Mouse (Mus musculus) adrenal gland, postnatal 25 days (tissue): Measurements from ENCODE around the gene Prr14. TPM values are rescaled to one million over a fixed set of nuclear protein-coding genes. Genes with fewer than 3 reads are reported as not detected.

Experiments used
- DNase-seq: peaks from one replicate; pipeline ENCODE4 v3.0.0; 2021; ENCODE audit warnings: mixed read lengths
- microRNA-seq, 2 experiments: library from miRNA; unstranded; fragments of <30 nt; microRNA quantifications; one replicate each; pipeline ENCODE4 v1.2.0; 2021
- total RNA-seq: library from RNA; stranded (reverse); gene quantifications from 2 replicates; pipeline ENCODE4 v1.2.3, GENCODE M21; 2021

Gene Prr14
- total RNA-seq, 1 experiment from 2014 or later: 62.4 TPM

DNA sequence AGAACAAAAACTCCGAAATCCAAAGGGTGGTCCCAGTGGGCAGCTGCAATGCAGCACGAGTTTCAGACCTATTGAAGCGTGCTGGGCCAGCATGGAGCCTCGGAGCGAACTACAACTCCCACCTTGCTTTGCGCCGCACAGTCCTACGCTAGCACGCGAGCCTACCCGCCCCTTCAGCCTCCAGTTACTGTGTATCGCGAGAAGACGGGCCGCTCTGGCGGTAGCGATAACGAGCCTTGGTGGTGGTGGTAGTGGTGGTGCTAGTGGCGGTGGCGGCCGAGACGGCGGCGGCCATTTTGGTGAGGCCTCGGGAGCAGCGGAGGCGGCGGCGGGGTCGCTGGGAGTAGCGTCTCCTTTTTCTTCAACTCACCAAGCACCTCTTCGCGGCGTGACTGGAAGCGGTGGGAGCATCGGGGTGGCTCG, 52.4 kb downstream of the Prr14 start, which contains the start of gene Srcap:
Srcap (plus strand) TSS at position 176 of the 423 bp plus-strand sequence.
- peak; percentile 93 for DNase-seq

DNA sequence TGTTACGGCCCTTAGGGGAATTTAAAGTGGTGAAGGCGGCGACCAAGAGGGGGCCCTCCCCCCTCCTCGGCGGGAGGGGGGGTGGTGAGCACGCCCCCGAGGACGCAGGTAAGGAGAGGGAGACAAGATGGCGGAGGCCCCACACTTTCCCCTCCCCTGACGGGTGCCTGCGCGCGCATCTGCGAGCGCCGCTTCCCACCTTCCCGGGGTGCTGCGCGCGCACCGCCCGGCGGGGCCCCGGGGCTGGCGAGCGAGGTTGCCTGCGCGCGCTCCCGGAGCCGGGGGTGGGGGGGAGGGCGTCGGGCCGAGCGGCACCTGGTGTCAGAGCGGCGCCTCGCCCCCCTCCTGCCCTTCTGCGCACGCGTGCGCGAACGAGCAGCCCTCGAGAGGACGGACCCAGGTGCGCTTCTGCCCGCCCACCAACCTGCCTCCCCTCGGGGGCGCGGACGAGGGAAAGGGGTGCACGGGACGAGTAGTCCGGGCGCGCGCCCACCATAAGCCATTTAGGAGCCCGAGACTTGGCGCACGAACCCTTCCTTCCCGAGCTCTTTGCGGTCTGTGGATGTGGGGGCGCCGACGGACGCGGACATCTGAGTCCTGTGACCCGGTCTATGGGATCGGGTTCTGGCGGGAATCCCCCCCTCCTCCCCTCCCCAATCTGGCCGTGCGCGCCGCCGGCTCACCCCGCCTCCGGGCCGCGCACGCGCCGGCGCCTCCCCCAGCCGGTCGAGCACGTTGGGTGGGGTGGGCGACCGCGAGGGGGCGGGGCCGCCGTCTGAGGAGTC, 53.0 kb downstream of the Prr14 start:
- peak; percentile 92 for DNase-seq

DNA sequence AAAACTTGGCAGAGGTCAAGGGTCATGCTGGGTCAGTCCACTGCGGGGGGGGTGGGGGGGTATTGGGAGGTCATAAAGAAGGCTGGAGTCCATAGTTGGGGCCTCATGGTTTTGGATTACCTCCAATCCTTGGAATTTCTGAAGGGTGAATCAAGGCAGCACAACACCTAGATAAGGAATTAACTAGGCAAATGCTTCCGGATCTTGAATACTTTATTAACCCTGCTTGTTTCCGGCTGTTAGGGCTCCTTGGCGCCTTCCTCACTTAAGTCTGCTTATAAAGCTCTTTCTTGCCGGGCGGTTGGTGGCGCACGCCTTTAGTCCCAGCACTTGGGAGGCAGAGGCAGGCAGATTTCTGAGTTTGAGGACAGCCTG, 53.6 kb downstream of the Prr14 start:
- DNase-seq: no peak

DNA sequence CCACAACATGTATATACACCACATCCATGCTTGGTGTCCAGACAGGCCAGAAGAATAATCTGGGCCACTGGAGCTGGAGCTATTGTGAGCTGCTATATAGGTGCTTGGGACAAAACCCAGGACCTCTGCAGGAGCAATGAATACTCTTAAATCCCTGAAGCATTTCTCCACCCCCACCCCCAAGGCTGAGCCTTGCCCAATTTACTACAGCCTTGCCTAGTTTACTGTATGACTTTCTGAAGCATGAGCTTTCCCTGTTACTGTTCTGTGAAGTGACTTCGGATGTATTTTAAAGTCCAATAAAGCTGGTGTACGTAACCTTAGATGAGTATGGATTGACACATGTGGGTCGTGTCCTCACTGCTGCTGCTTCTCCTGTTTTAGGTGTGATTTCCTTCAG, 54.4 kb downstream of the Prr14 start:
- no peak for DNase-seq

DNA sequence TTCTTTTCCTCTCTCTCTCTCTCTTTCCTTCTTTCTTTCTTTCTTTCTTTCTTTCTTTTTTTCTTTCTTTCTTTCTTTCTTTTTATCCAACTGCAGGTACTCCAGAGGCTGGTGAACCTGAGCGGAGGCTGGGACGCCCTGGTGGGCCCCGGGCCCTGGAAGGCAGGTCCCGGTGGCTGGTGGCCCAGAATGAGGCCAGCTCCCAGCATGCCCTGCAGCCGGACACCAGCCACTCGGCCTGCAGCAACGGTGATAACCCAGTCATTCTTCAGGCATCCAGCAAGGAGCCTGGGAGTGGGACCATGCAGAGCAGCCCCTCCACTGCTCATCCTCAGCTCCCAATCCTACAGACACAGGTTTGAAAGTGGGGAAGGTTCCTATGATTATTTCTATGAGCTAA, 56.4 kb downstream of the Prr14 start:
- no peak for DNase-seq

DNA sequence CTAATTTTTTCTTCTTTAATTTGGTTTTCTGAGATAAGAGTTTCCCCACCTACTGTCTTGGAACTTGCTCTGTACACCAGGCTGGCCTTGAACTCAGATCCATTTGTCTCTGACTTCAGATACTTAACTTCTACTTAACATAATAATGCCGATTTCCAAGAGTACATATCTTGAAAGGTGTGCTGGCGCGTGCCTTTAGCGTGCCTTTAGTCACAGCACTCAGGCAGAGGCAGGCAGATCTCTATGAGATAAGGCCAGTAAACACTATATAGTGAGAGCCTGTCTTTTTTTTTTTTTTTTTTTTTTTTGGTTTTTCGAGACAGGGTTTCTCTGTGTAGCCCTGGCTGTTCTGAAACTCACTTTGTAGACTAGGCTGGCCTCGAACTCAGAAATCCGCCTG, 56.9 kb downstream of the Prr14 start:
- no peak for DNase-seq

DNA sequence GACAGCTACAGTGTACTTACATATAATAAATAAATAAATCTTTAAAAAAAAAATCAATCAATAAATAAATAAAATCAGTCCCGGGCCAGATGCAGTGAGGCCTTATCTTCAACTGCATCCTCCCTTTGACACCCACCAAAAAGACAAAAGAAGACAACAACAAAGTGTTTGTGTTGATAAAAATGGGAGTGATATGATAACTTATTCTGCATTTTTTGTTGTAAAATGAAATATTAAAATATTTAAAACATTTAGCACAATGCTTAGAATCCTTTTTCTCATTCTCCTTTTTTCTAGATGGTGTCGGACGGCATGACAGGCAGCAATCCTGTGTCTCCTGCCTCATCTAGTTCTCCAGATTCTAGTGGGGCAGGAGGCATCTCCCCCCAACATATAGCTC, 59.9 kb downstream of the Prr14 start, which contains the start of gene Gm42715:
Gm42715 (plus strand) TSS at position 301 of the 400 bp plus-strand sequence.
- DNase-seq: no peak

Small RNAs within 50 kb of the gene (microRNA-seq; reads per million reads assigned to microRNA genes)
- gene Gm47278 (0 to 0.34 reads per million in 2 experiments), gene Mir7060 (0 reads per million in 2 experiments)

Other genes with a start within 250 kb of the Prr14 start
- gene Zfp553, start 226.6 kb upstream of the Prr14 start, total RNA-seq: 14.7 and 15.2 TPM in 2 replicates
- 8.3 and 12.9 TPM in 2 replicates for gene Sept1, start 226.5 kb upstream of the Prr14 start, total RNA-seq
- 26.9 and 36.0 TPM in 2 replicates for gene Zfp771, start 215.3 kb upstream of the Prr14 start, total RNA-seq
- 39.8 and 50.7 TPM in 2 replicates for gene Dctpp1, start 198.9 kb upstream of the Prr14 start, total RNA-seq
- 114 and 117 TPM in 2 replicates for gene Sephs2, start 185.6 kb upstream of the Prr14 start, total RNA-seq
- gene Itgal, start 163.4 kb upstream of the Prr14 start, total RNA-seq: 0.57 and 1.0 TPM in 2 replicates
- 31.4 and 32.8 TPM in 2 replicates for gene Zfp768, start 114.0 kb upstream of the Prr14 start, total RNA-seq
- gene Zfp747, start 83.6 kb upstream of the Prr14 start, total RNA-seq: 8.3 and 11.2 TPM in 2 replicates
- 5.3 and 5.9 TPM in 2 replicates for gene 9130019O22Rik, start 72.4 kb upstream of the Prr14 start, total RNA-seq
- gene E430018J23Rik, start 66.0 kb upstream of the Prr14 start, total RNA-seq: 9.6 and 10.7 TPM in 2 replicates
- 7.5 and 8.0 TPM in 2 replicates for gene Zfp764, start 52.8 kb upstream of the Prr14 start, total RNA-seq
- 13.3 and 23.3 TPM in 2 replicates for gene Zfp688, start 37.5 kb upstream of the Prr14 start, total RNA-seq
- 3.3 and 4.2 TPM in 2 replicates for gene Zfp689, start 10.5 kb upstream of the Prr14 start, total RNA-seq
- 84.4 and 86.7 TPM in 2 replicates for gene Fbrs, start 19.6 kb downstream of the Prr14 start, total RNA-seq
- gene Srcap, start 52.4 kb downstream of the Prr14 start, total RNA-seq: 111 and 125 TPM in 2 replicates
- 21.7 and 31.3 TPM in 2 replicates for gene Gm42715, start 60.0 kb downstream of the Prr14 start, total RNA-seq
- not detected in 2 replicates for gene Tmem265, start 101.8 kb downstream of the Prr14 start, total RNA-seq
- 52.3 and 55.0 TPM in 2 replicates for gene Phkg2, start 113.7 kb downstream of the Prr14 start, total RNA-seq
- gene Ccdc189, start 129.0 kb downstream of the Prr14 start, total RNA-seq: 12.7 and 15.4 TPM in 2 replicates
- gene Rnf40, start 129.2 kb downstream of the Prr14 start, total RNA-seq: 60.6 and 69.6 TPM in 2 replicates
- gene Zfp629, start 156.2 kb downstream of the Prr14 start, total RNA-seq: 25.1 and 25.4 TPM in 2 replicates
- 64.9 and 114 TPM in 2 replicates for gene Bcl7c, start 249.3 kb downstream of the Prr14 start, total RNA-seq